Mouse (Mus musculus) lung, embryonic 16.5 days (tissue): ENCODE data around the gene Cfap221. TPM values are rescaled to one million over a fixed set of nuclear protein-coding genes. Genes with fewer than 3 reads are reported as not detected.
A peak's percentile ranks its signal among the peaks of the same experiment; 100 is the strongest.

Experiments
- ATAC-seq: fragments of 200-750 bp; cut with Nextera tagmentation; 2 replicates; pipeline ENCODE4 v1.8.0; 2017; ENCODE audit warnings: low read depth, mild to moderate bottlenecking, moderate library complexity
- H3K27ac ChIP-seq: fragments of 300-500 bp; sonication (generic); 2 replicates; pipeline ENCODE4 v1.5.1; 2014; ENCODE audit warnings: mild to moderate bottlenecking, control low read depth, low read length
- H3K27me3 ChIP-seq: fragments of 300-500 bp; sonication (generic); 2 replicates; pipeline ENCODE4 v1.6.1; 2014; ENCODE audit warnings: low read depth, low read length, mixed read lengths; ENCODE audit not compliant: control insufficient read depth, insufficient read depth
- H3K36me3 ChIP-seq: fragments of 300-500 bp; sonication (generic); 2 replicates; pipeline ENCODE4 v1.6.1; 2014; ENCODE audit warnings: low read length; ENCODE audit not compliant: control insufficient read depth, insufficient read depth
- H3K4me1 ChIP-seq: fragments of 300-500 bp; sonication (generic); replicated peaks from 2 replicates; pipeline ENCODE4 v1.6.1; 2014; ENCODE audit warnings: low read length, mixed read lengths; ENCODE audit not compliant: control insufficient read depth, insufficient read depth
- H3K4me2 ChIP-seq: fragments of 300-500 bp; sonication (generic); 2 replicates; pipeline ENCODE4 v1.6.1; 2014; ENCODE audit warnings: low read depth, low read length, control low read depth
- H3K4me3 ChIP-seq: fragments of 300-500 bp; sonication (generic); 2 replicates; pipeline ENCODE4 v1.5.1; 2014; ENCODE audit warnings: mild to moderate bottlenecking, low read length, control low read depth
- H3K9ac ChIP-seq: fragments of 300-500 bp; sonication (generic); 2 replicates; pipeline ENCODE4 v1.6.1; 2014; ENCODE audit warnings: low read length, control low read depth
- H3K9me3 ChIP-seq: fragments of 300-500 bp; sonication (generic); 2 replicates; pipeline ENCODE4 v1.6.1; 2016; ENCODE audit warnings: low read length; ENCODE audit not compliant: control insufficient read depth
- WGBS: fragments of 180-500 bp; shearing (Covaris S2); extraction: QIAGEN DNeasy Blood & Tissue Kit; methylation state at CpG from one replicate; pipeline ENCODE4 v1.1.7; 2014; 5-methylcytosine and 5-hydroxymethylcytosine counted together
- polyA plus RNA-seq: library from polyadenylated mRNA; unstranded; fragments of >200 nt; fragmentation: Nextera tagmentation; extraction: Ambion mirVana; gene quantifications from 2 replicates; pipeline ENCODE4 v1.2.1, GENCODE M21; 2015

Cfap221 gene
- polyA plus RNA-seq, 1 experiment from 2014 or later = 1.0 TPM

DNA sequence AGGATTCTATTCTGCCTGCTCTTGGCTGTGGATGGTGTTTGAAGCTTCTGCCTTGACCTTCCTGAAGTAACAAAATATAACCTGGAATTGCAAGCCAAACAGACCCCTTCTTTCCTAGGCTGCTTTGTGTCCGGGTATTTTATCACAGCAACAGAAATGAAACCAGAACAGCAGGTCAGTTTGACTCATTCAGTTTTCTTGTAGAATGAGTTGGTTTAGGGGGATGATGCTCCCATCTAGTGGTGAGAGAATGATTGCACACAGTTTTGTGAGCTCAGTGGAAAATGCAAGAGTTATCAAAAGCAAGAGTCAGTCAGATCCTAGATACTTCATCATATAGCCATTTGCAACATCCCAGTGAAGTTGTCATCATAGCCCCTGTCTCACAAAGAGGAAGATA is 67.3 kb downstream of the Cfap221 start:
- H3K4me1 ChIP-seq = no peaks in the 10 kb centered on the region
- no peaks in the 10 kb centered on the region for H3K9me3 ChIP-seq
- ATAC-seq = no peak
- 32% methylated on average over 1 of the region's 1 CpGs for WGBS
- no peak overlapping the region for H3K4me3 ChIP-seq
- H3K36me3 ChIP-seq = no peaks in the 10 kb centered on the region
- no peak overlapping the region for H3K4me2 ChIP-seq
- H3K27ac ChIP-seq = no peak overlapping the region
- H3K27me3 ChIP-seq = no peaks in the 10 kb centered on the region
- H3K9ac ChIP-seq = no peak overlapping the region

GRCm38 (mm10) chr1:119919299-119919698 is 77.7 kb downstream of the Cfap221 start:
- Histone ChIP-seq H3K9me3 (no peaks in the 10 kb centered on the region), H3K4me2 (no peak overlapping the region), H3K4me1 (peaks cover 10% of the 10 kb centered on the region), H3K27ac (no peak overlapping the region), H3K27me3 (no peaks in the 10 kb centered on the region), H3K4me3 (no peak overlapping the region), H3K9ac (no peak overlapping the region), H3K36me3 (no peaks in the 10 kb centered on the region)
- 59% methylated on average over 4 of the region's 4 CpGs for WGBS
- no peak for ATAC-seq

GRCm38 (mm10) chr1:119916823-119917371 is 80.1 kb downstream of the Cfap221 start:
- Histone ChIP-seq H3K4me1 (peaks cover 10% of the 10 kb centered on the region), H3K9me3 (no peaks in the 10 kb centered on the region), H3K27ac (no peak overlapping the region), H3K36me3 (no peaks in the 10 kb centered on the region), H3K27me3 (no peaks in the 10 kb centered on the region), H3K4me3 (no peak overlapping the region), H3K9ac (no peak overlapping the region), H3K4me2 (no peak overlapping the region)
- WGBS = 54% methylated on average over 5 of the region's 5 CpGs
- peak; percentile 30 for ATAC-seq

DNA sequence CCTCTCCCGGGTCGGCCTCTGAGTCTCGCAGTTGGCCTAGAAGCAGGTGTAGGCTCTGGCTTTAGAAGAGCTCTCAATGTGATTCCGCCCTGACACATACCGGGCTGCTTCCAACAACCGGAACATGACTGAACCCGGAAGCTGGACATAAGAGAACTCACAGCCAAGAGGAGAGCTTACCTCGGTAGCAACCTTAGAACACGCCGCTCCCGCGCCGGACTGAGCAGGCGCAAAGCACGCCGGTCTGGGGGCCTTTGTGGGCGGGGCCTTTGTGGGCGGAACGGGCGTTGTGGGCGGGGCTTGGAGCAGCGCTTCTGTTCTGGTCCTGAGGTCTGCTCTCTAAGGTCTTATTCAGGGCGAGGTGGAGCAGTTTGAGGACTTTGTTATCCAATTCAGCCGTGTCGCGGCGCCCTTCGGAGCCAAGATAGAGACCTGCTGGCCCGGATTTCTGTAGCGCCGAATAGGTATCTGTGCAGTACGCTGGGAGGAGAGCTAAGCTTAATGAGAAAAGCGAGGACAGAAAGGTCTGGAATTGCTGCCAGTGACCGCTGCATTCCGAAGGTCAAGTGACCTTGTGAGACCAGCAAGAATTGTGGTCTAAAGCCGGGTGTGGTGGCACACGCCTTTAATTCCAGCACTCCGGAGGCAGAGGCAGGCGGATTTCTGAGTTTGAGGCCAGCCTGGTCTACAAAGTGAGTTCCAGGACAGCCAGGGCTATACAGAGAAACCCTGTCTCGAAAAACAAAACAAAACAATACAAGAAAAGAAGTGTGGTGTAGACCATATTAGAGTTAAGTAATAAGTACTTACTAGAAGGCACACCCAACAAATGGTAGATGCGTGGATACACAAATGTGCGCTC is 83.8 kb downstream of the Cfap221 start, which contains the start of gene Tmem177:
Gene Tmem177 (minus strand): TSS at position 256 of the 862 bp plus-strand sequence.
- Histone ChIP-seq H3K9me3 (no peaks in the 10 kb centered on the region), H3K27ac (peak within 1 kb of the TSS; percentile 42; the same call in 1 of the 2 replicates), H3K4me1 (peaks cover 10% of the 10 kb centered on the region), H3K4me2 (peak within 1 kb of the TSS; percentile 74), H3K9ac (peak within 1 kb of the TSS; percentile 65), H3K27me3 (no peaks in the 10 kb centered on the region), H3K4me3 (peak within 1 kb of the TSS; percentile 57), H3K36me3 (peaks cover 4% of the 10 kb centered on the region; the same call in 1 of the 2 replicates)
- WGBS = 11% methylated on average over 42 of the region's 42 CpGs
- peak; percentile 95 for ATAC-seq

GRCm38 (mm10) chr1:119907206-119907748 is 89.8 kb downstream of the Cfap221 start:
- Histone ChIP-seq H3K9ac (no peak overlapping the region), H3K27me3 (no peaks in the 10 kb centered on the region), H3K4me2 (no peak overlapping the region), H3K27ac (0 out of 2 replicates have a peak overlapping the region, but pooled peaks have one; percentile 41), H3K36me3 (peaks cover 4% of the 10 kb centered on the region; the same call in 1 of the 2 replicates), H3K4me1 (no peaks in the 10 kb centered on the region), H3K4me3 (no peak overlapping the region), H3K9me3 (no peaks in the 10 kb centered on the region)
- WGBS = 40% methylated on average over 2 of the region's 2 CpGs
- no peak for ATAC-seq

- H3K4me1 ChIP-seq = peaks cover 7% of the 10 kb centered on the region; the same call in 1 of the 2 replicates
- H3K27me3 ChIP-seq = no peaks in the 10 kb centered on the region
- WGBS = 61% methylated on average over 6 of the region's 6 CpGs
- no peak overlapping the region for H3K27ac ChIP-seq
- no peak overlapping the region for H3K9ac ChIP-seq
- H3K9me3 ChIP-seq = no peaks in the 10 kb centered on the region
- H3K4me3 ChIP-seq = no peak overlapping the region
- no peak for ATAC-seq
- no peak overlapping the region for H3K4me2 ChIP-seq
- no peaks in the 10 kb centered on the region for H3K36me3 ChIP-seq
These were observed 93.8 kb downstream of the Cfap221 start for GRCm38 (mm10) chr1:119903231-119903620.

- no peak overlapping the region for H3K9ac ChIP-seq
- no peaks in the 10 kb centered on the region for H3K27me3 ChIP-seq
- H3K4me2 ChIP-seq = no peak overlapping the region
- no peaks in the 10 kb centered on the region for H3K36me3 ChIP-seq
- no peak for ATAC-seq
- H3K4me1 ChIP-seq = peaks cover 7% of the 10 kb centered on the region; the same call in 1 of the 2 replicates
- no peak overlapping the region for H3K4me3 ChIP-seq
- no peaks in the 10 kb centered on the region for H3K9me3 ChIP-seq
- no peak overlapping the region for H3K27ac ChIP-seq
- 63% methylated on average over 8 of the region's 8 CpGs for WGBS
These were observed 94.3 kb downstream of the Cfap221 start for GRCm38 (mm10) chr1:119902551-119903230.

GRCm38 (mm10) chr1:119899195-119900123 is 97.6 kb downstream of the Cfap221 start:
- Histone ChIP-seq H3K9me3 (no peaks in the 10 kb centered on the region), H3K27ac (no peak overlapping the region), H3K27me3 (no peaks in the 10 kb centered on the region), H3K4me3 (no peak overlapping the region), H3K4me1 (peaks cover 9% of the 10 kb centered on the region; the same call in 1 of the 2 replicates), H3K9ac (no peak overlapping the region), H3K4me2 (no peak overlapping the region), H3K36me3 (no peaks in the 10 kb centered on the region)
- WGBS = 57% methylated on average over 11 of the region's 11 CpGs
- peak; percentile 62 for ATAC-seq
